Mouse (Mus musculus): ENCODE measurements around the gene Tsnax. TPM values are rescaled to one million over a fixed set of nuclear protein-coding genes. Genes with fewer than 3 reads are reported as not detected.

Tsnax gene
- 172 and 186 TPM in 2 replicates for polyA plus RNA-seq (2021; fragmentation: Nextera tagmentation)
- long read RNA-seq, experiment 1, transcript Tsnax-201 (6 exons, 2,391 nt): major isoform, 539 of 602 reads
- long read RNA-seq, experiment 1, partial matches to known transcripts: 41 of 602 reads
- long read RNA-seq, experiment 1, other reads (novel, unspliced or antisense): 19 of 602 reads
- long read RNA-seq, experiment 2, transcript Tsnax-201 (6 exons, 2,391 nt): major isoform, 1,580 of 1,668 reads
- long read RNA-seq, experiment 2, transcript Tsnax-202 (5 exons, 2,169 nt): minor isoform, 21 of 1,668 reads
- long read RNA-seq, experiment 2, partial matches to known transcripts: 19 of 1,668 reads
- long read RNA-seq, experiment 2, other reads (novel, unspliced or antisense): 48 of 1,668 reads

DNA sequence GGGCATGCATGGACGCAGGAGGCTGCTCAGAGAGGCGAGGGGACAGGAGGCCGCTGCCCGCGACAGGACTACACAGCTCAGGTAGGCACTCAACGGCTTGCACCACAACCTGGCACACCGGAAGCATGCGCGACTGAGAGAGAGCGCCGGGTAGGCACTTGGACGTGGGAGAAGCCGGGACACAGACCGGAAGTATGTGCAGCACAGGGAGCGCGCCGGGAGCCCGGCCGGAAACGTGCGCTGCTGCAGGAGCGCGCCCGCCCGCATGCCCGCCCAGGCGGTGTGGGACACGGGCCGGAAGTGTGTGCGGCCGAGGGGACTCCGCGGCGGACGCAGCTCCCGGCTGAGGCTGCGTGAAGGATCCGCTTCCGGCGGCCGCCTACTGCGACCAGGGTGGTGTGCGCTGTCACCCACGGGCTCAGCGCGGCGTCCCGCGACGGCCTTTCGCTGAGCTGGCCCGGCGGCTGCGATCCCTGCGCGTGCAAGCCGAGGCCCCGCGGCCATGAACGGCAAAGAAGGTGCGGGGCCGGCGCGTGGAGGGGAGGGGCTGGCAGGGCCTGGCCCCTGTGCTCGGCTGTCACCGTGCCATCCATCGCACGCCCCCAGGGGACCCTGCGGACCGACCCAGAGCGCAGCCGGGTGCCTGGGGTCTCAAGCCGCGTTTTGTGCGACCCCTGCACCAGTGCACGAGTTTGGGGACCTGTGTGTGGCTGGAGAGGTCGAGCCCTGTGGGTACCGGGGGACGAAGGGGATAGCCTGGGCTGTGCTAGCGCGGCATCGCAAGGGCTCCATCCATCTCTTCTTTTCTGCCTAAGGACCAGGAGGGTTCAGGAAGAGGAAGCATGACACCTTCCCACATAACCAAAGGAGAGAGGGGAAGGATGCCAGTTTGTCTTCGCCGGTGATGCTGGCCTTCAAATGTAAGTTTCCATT lies at the start of gene Tsnax:
TSS of gene Tsnax (plus strand) at position 303 of the 933 bp plus-strand sequence.

DNA sequence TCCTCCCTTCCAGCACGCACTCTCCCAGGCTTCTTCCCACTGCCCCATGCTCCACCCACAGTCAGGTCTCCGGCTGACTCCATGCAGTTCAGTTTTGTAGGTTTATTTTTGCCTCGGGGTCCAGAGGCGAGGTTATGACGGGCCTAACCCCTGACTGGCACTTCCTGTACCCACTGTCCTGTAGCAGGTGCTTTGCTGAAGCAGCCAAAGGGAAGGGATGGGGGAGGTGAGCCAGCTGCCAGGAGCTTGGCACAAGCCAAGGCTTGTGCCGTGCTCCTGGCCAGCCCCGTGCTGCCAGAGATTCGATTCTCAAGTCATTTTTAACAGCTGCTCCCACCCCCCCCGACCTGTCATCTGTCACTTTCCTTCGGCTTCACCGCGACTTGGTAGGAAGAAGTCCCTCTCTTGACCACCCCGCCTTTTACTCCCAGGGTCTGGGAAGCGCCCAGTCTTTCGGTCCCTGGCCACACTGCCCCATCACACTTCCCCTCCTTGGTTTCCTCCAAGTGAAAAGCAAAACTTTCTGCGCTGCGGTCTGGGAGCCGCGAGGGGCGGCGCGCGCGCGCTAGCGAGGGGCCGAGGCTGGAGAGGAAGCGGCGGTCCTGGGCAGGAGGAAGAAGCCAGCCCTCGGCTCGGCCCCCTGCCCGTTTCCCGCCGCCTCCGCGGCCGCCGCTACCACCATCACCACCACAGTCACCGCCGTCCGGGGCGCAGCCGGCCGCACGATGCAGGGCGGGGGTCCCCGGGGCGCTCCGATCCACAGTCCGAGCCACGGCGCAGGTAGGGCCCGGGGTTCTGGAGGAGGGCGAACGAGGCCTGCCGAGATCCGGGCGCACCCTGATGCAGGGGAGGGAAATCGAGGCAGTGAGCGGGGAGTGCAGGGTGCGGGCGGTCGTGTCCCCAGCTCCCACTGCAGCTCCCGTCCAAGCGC lies 41.0 kb downstream of the Tsnax start, which contains the start of gene Disc1:
TSS of gene Disc1 (plus strand) at position 691 of the 931 bp plus-strand sequence.

Small RNA genes within 50 kb of the gene (microRNA-seq; reads per million reads assigned to microRNA genes)
- gene Gm22197: not detected

Other genes starting within 250 kb of the Tsnax start
- 0.70 and 0.92 TPM in 2 replicates for gene Trim67, start 219.9 kb upstream of the Tsnax start, polyA plus RNA-seq (2021; fragmentation: Nextera tagmentation)
- 43.6 and 48.2 TPM in 2 replicates for gene Gnpat, start 150.0 kb upstream of the Tsnax start, polyA plus RNA-seq (2021; fragmentation: Nextera tagmentation)
- 15.6 and 18.1 TPM in 2 replicates for gene 2810004N23Rik, start 149.9 kb upstream of the Tsnax start, polyA plus RNA-seq (2021; fragmentation: Nextera tagmentation)
- gene Exoc8, start 115.3 kb upstream of the Tsnax start, polyA plus RNA-seq (2021; fragmentation: Nextera tagmentation): 2.6 and 2.7 TPM in 2 replicates
- gene Sprtn, start 115.1 kb upstream of the Tsnax start, polyA plus RNA-seq (2021; fragmentation: Nextera tagmentation): 2.4 and 3.3 TPM in 2 replicates
- 7.5 and 7.8 TPM in 2 replicates for gene Egln1, start 63.7 kb upstream of the Tsnax start, polyA plus RNA-seq (2021; fragmentation: Nextera tagmentation)
- gene Disc1, start 41.2 kb downstream of the Tsnax start, polyA plus RNA-seq (2021; fragmentation: Nextera tagmentation): 0.28 and 0.35 TPM in 2 replicates